Mouse (Mus musculus) embryo, embryonic 10.5 days (tissue): ENCODE measurements at regions not wholly inside any gene's neighbourhood (a gene's known extent, or its start where the extent isn't known, plus 50 kb on each side); places are given as distances from the start of the nearest gene placed in this dataset.

Experiments used
- DNase-seq: peaks from one replicate; pipeline ENCODE4 v3.0.0-alpha.2; 2015; ENCODE audit warnings: low spot score

- no peak for DNase-seq
Measured at GRCm38 (mm10) chr8:35877581-35877980, 112.0 kb downstream of the Gm19410 start.

DNA sequence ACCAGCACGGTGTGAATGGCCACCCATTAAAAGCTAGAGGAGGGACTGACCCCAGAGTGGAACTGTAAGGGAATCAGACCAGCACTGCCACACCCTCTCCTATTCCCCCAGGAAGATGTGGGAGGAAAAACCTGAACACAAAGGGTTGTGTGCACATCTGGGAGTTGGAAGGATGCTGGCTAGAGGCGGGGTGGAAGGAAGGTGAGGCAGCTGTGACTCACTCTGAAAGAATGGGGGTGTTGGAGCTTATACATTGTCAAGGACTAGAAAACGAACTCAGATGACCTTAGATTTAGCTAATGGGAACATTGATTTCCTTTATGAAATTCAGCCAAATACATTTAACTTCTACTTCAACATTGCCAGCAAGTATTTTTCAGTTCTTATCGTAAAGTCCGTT lies 116.2 kb downstream of the Gm19410 start:
- no peak for DNase-seq

DNA sequence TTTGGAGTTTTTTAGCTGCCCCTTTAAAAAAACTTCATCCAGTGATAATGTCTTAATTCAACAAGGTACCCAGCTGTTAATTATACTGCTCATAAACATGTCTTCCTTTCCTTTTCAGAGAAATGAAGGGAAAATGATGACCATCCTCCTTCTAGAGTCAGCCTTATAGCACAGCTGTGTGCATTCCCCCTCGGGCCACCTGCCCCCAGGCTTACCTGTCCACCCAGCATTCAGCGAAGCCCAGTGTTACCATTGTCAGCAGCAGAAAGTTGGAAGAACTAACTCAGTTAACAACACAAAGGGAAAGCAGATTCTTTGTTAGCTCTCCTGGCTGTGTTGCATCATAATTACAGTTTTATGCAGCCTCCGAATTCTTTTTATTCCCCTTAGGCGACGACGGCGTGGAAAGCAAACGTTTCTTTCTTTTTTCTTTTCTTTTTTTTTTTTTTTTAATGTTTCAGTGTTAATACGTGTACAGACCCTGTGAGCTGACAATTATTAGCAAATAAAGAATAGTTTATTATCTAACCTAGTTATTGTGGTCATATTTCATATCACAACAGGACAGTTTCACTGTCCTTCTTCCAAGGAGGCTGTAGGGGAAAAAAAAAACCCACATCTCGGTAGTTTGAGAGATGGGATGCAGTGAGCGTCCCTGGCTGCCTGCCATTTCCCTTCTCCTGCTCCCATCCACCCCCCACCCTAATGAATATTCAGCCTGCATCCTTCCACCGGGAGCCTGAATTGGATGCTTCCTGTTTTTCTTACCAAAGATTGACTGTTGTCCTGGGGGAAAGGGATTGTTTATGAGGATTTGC lies 117.3 kb downstream of the Gm19410 start:
- DNase-seq, result peak; percentile 29

- DNase-seq, result no peak
Measured at GRCm38 (mm10) chr8:35883456-35883780, 117.8 kb downstream of the Gm19410 start.

- no peak for DNase-seq
Measured at GRCm38 (mm10) chr8:35884545-35884944, 119.0 kb downstream of the Gm19410 start.

- no peak for DNase-seq
Measured at GRCm38 (mm10) chr8:35890083-35890482, 124.5 kb downstream of the Gm19410 start.

DNA sequence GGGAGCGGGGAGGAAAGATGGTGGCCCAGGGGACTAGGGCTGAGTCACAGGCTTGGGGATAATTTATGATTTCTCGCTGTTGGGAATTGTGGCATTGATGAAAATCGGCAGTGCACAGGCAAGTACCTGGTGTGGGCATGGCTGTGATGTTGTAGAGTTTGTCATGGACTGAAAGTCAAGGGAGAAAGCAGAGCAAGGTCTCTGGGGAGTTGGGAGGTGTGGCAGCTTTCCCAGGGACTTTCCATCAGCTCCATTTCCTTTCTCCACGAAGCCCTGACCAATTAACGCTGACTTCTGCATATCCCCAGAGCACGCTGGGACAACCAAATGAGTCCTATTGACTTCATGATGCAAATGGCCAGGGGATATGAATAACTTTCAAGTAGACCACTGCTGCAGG lies 126.2 kb downstream of the Gm19410 start:
- no peak for DNase-seq

GRCm38 (mm10) chr8:35898493-35898892 lies 132.9 kb downstream of the Gm19410 start:
- DNase-seq, result no peak

DNA sequence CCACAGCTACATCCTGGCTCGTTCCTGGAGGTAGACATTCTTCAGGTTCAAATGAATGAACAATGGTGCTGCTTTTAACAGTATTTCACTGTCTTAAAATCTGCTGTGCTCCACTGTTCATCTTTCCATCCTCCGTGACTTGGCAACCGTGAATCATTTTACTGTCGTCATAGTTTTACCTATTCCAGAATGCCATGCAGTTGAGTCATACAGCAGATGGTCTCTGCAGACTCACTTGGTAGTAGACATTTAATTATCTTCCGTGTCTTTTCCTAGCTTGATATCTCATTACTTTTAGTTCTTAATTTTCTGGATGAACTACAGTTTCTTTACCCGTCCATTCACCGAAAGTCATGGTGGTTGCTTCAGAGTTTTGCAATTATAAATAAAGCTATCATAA lies 135.9 kb downstream of the Gm19410 start:
- DNase-seq, result no peak

- peak; percentile 45 for DNase-seq
Measured at GRCm38 (mm10) chr8:35904711-35905450, 139.3 kb downstream of the Gm19410 start.

- no peak for DNase-seq
Measured at GRCm38 (mm10) chr8:35907998-35908397, 142.4 kb downstream of the Gm19410 start.

DNA sequence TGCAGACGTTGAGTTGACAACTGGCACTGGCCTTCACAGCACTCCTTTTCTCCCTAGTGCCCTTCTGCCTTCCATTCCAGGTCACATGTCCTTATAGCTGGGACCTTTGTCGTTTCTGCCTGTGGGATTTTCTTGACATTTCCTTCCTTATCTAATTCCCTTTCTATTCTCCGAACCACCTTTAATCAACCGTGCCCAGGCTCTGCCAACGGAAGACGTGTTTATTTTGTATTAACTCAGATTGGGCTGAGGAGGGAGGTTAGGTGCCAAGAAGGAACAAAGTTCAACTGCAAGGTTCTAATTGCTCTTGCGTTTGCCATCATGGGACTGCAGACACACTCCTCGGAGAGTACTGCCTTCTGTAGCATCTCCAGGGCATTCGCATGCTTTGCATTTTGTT lies 146.7 kb downstream of the Gm19410 start:
- no peak for DNase-seq

DNA sequence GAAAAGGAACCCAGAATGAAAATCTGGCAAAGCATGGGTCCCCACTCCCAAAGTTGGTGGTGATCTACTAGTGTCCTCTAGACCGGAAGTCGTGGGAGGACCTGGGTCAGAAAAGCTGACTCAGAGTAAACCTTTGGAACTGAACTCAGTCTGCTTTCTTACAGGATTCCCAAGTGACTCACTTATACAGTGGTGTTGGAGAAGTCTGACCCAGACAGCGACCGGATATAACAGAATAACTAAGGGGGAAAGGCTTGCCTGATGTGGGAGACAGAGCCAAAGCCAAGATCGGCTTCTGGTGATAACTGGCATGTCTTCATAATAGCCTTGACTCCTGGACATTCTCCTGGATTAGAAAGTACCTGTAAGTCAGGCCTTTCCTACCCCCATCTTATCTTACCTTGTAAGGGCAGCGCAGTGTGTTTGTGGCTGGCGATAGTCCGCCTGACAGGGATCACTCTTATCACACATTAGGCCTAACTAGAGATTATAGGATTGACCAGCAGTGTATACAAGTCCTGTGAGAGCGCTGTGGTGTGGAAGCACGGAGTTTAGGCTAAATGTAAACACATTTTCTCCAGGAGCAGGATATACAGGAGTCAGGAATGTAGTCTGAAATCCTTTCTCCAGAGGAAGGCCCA lies 150.4 kb downstream of the Gm19410 start:
- DNase-seq, result no peak

- no peak for DNase-seq
Measured at GRCm38 (mm10) chr8:35917573-35917972, 152.0 kb downstream of the Gm19410 start.

GRCm38 (mm10) chr8:35919451-35919850 lies 153.9 kb downstream of the Gm19410 start:
- no peak for DNase-seq

- DNase-seq, result peak; percentile 81
Measured at GRCm38 (mm10) chr8:35919859-35920675, 154.5 kb downstream of the Gm19410 start.

- no peak for DNase-seq
Measured at GRCm38 (mm10) chr8:35924026-35924425, 158.4 kb downstream of the Gm19410 start.

- DNase-seq, result peak; percentile 24
Measured at GRCm38 (mm10) chr8:35927408-35927871, 161.8 kb downstream of the Gm19410 start.

DNA sequence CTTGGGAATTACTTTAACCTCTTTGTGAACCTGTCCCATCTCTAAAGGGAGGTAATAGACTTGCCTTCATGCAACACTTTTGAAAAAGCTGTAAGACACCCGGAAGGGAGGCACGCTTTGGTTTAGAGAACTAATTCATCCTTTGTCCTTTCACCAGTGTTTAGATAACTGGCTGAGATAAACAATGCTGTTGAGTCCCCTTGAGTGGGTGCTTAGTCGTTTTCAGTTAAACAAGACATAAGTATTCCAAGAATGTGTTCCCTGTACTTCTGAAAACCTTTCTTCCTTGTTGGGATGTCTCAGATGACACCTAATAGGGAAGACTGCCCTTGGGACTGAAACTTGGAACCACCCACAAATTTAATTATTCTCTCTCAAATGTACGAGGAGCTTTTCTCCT lies 164.7 kb downstream of the Gm19410 start:
- DNase-seq, result no peak

DNA sequence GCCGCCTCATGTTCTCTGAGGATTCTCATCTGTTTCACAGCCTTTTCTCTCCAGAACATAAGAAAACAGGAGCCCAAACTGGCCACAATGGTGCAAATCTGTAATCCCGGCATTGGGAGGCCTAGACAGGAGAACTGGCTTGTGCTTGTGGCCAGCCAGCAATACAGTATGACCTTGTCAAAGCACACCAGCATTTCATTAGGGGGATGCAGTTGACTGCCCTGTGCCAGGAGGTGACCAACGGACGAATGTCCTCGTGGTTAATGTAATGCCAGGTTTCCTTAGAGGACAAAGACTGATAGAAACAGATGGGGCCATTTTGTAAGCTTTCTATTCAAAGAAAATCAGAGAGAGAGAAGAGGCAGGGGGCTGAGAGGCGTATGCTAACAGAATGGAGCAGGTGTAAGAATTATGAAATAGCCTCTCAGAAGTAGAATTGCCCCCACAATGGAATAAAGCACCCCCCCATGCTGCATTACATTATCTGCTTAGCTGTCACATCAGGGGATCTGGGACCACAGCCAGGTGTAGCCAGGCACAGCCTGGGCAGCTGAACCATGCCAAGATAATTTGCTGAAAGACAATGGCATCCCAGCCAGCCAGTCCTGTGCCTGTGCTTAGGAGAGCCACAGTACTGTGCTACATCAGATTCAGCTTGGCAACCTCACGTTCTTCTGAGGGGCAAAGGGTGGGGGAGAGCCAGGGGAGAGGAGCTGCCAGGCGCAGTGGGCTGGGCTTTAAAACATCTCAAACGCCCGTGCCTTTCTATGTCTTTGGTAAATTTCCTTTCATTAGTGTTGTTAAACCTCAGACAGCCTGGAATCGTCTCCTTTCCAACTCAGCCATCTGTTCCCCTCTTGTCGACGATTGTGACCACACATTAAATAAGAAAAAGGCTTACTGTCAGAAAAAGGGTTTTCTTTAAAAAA lies 167.9 kb downstream of the Gm19410 start:
- DNase-seq, result no peak

GRCm38 (mm10) chr8:35934115-35934607 lies 168.6 kb downstream of the Gm19410 start:
- DNase-seq, result no peak
